Mouse (Mus musculus) adrenal gland, adult 18-20 months (tissue): Measurements from ENCODE around the gene Pdk4. TPM values are rescaled to one million over a fixed set of nuclear protein-coding genes. Genes with fewer than 3 reads are reported as not detected.

Experiments used
- DNase-seq, 2 experiments: peaks; one replicate each; pipeline ENCODE4 v3.0.0; 2021 to 2022; ENCODE audit warnings: low spot score in 2 of 2
- total RNA-seq, 2 experiments: library from RNA; stranded (reverse); gene quantifications; 1 replicate in 1 of 2; 2 replicates in 1 of 2; pipeline ENCODE4 v1.2.3; 2021

The Pdk4 gene
- total RNA-seq, 2 experiments from 2014 or later: 290 to 1,000 TPM

DNA sequence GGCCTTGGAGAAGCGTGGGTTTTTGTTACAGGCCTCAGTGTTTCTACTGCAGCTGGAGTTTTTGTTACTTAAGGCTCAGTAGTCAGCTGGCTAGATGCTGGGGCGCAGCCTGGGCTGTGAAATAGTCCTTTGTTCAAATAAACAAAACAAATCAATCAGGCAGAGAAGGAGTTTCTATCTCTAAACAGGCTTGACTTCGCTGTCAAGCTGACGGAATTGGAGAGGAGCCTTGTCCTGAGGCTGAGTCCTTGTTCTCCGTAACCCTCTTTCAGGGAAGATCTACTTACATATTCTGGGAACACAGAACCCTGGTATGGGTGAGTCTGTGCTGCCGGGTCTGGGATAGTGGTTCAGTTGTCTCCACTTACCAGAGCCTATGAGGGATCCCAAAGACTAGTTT is 48.6 kb downstream of the Pdk4 start:
- no peak for DNase-seq

GRCm38 (mm10) chr6:5447013-5447412 is 49.1 kb downstream of the Pdk4 start:
- DNase-seq: no peak

GRCm38 (mm10) chr6:5444331-5444898 is 51.7 kb downstream of the Pdk4 start:
- DNase-seq: no peak

DNA sequence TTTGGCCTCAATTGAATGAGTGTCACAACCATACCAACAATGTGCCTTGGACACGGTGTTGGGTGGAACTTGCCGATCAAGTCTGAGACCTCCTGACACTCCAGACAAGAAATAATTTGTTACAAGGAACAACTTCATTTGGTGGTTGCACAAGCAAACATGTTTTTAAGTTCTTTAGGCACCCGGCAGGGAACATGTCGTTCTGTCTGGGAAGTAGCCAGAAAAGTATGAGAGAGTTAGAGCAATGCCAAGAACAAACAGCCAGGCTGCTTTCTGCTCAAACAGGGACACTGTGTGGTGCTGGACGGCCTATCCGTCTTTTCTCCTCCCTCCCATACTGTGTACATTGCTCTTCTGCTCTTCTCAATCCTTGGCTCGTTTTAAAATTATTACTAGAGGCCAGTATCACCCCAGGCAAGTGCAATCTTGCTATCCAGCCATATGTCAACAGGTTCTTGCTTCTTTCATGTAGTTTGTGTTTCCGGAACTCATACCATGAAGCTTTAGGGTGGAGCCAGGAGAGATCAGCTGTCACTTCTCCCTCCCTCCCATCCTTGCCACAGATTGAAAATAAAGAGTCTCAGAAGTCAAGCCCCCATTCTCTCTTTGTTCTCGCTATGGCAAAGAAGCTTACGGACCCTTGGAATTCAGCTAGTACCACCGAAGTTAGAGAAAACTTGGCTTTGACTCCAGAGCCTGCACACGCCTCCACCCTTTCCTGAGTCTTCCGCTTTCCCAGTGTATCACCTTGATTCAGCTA is 52.8 kb downstream of the Pdk4 start:
- peak in 1 of 2 experiments; percentile 5 for DNase-seq

GRCm38 (mm10) chr6:5442316-5443085 is 53.6 kb downstream of the Pdk4 start:
- DNase-seq: peak; percentile 28 to 31

DNA sequence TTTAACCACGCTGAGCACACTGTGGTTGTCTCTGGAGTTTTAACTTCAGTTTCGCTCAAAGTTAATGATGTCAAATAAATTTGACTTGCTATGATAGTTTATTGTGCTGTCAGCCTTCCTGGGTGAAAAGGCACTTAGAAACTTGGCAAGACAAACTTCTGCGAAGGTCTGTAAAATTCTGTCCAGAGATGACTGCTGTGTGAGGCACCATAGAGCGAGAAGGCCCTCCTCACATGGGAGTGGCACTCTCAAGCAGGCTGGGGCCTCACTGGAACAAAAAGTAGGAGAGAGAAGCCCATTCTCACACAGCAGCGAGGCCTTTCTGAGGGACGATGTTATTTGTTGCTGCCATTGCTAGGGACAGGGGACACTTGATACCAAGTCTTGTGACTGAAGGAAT is 54.9 kb downstream of the Pdk4 start:
- DNase-seq: no peak

- DNase-seq: no peak
These were observed 58.4 kb downstream of the Pdk4 start for GRCm38 (mm10) chr6:5437757-5438156.

GRCm38 (mm10) chr6:5433887-5434286 is 62.2 kb downstream of the Pdk4 start:
- no peak for DNase-seq

Other genes with a start within 250 kb of the Pdk4 start
- gene Pon3, start 240.0 kb downstream of the Pdk4 start, total RNA-seq: 100 to 1,000 TPM in 1 of 2 experiments, 10 to 100 TPM in 1; 82.2 to 149 TPM
- 10 to 100 TPM; 29.0 to 43.8 TPM for gene Pon2, start 197.9 kb downstream of the Pdk4 start, total RNA-seq
- gene Asb4, start 112.9 kb downstream of the Pdk4 start, total RNA-seq: 1 to 10 TPM in 1 of 2 experiments, under 1 TPM in 1; 0.80 to 1.1 TPM
- gene Dync1i1, start 229.3 kb upstream of the Pdk4 start, total RNA-seq: 1 to 10 TPM; 1.2 to 1.7 TPM